Comparison of ENCODE assay signal across 21 mouse cellular contexts in genomic region chr2:30299525-30299924, GRCm38 (mm10). TPM values are rescaled to one million over a fixed set of nuclear protein-coding genes. Genes with fewer than 3 reads are reported as not detected.
DNase-seq lines count a peak whose midpoint lies in the region; ATAC-seq and TF ChIP-seq lines count a peak whose summit lies in the region.
"Had no signal": no experiment of that assay in that cellular context is flagged by ENCODE, and none has a peak within 500 bp of the region (broad histone marks: within the 10 kb centered on the region; RNA-seq: fewer than 3 reads in every experiment).

No protein-coding gene starts in this region.

- H3K4me1 ChIP-seq in liver, postnatal 0 days (ENCODE audit: insufficient read depth): no peaks in the 10 kb centered on the region
- H3K4me1 ChIP-seq: embryonic facial prominence, embryonic 15.5 days; forebrain, embryonic 12.5 days; intestine, embryonic 15.5 days had no signal

- no peak for ATAC-seq in CD4-positive, CD25-positive, alpha-beta regulatory T cell, adult 4 months
- ATAC-seq in liver, postnatal 0 days: no peak
- no peak for ATAC-seq in granulocyte monocyte progenitor cell, adult 5-6 weeks (replicated peaks; ENCODE audit: poor library complexity, severe bottlenecking)
- ATAC-seq: intestine, embryonic 15.5 days had no signal

- 83% methylated on average over 3 of the region's 3 CpGs for WGBS in liver, postnatal 0 days (ENCODE audit: insufficient replicate concordance)

- no peaks in the 10 kb centered on the region for H3K9me3 ChIP-seq in liver, postnatal 0 days (ENCODE audit: low read length)
- H3K9me3 ChIP-seq: embryonic facial prominence, embryonic 15.5 days; forebrain, embryonic 12.5 days; G1E; intestine, embryonic 15.5 days had no signal

- peak; percentile 44 for TF ChIP-seq CTCF in liver, postnatal 0 days (IDR thresholded peaks at IDR 0.05; ENCODE audit: low read depth)

- H3K27me3 ChIP-seq in liver, postnatal 0 days (ENCODE audit: insufficient read depth, low read length): no peaks in the 10 kb centered on the region
- H3K27me3 ChIP-seq: embryonic facial prominence, embryonic 15.5 days; forebrain, embryonic 12.5 days; intestine, embryonic 15.5 days had no signal

- H3K4me2 ChIP-seq in liver, postnatal 0 days (ENCODE audit: low read depth, low read length): no peak overlapping the region
- H3K4me2 ChIP-seq: embryonic facial prominence, embryonic 15.5 days; forebrain, embryonic 12.5 days; intestine, embryonic 15.5 days had no signal

- H3K27ac ChIP-seq in liver, postnatal 0 days (ENCODE audit: low read depth): no peak overlapping the region
- H3K27ac ChIP-seq: embryonic facial prominence, embryonic 15.5 days; forebrain, embryonic 12.5 days; intestine, embryonic 15.5 days; macrophage had no signal

- TF ChIP-seq EP300 in liver, postnatal 0 days (IDR thresholded peaks at IDR 0.05; ENCODE audit: low read depth): no peak

- H3K9ac ChIP-seq in liver, postnatal 0 days (replicated peaks): no peak overlapping the region
- H3K9ac ChIP-seq: embryonic facial prominence, embryonic 15.5 days; forebrain, embryonic 12.5 days; intestine, embryonic 15.5 days had no signal

- H3K4me3 ChIP-seq in liver, postnatal 0 days (ENCODE audit: low read depth, low read length): no peak overlapping the region
- H3K4me3 ChIP-seq: embryonic facial prominence, embryonic 15.5 days; forebrain, embryonic 12.5 days; intestine, embryonic 15.5 days had no signal

- DNase-seq in CD4-positive, CD25-positive, alpha-beta regulatory T cell, adult 2 months (ENCODE audit: low read depth, low spot score): peak; percentile 20
- peak; percentile 14 for DNase-seq in heart, postnatal 4 days
- DNase-seq in heart, adult 18-20 months: no peak
- DNase-seq in liver, postnatal 0 days: no peak
- DNase-seq in liver (no peak), ZHBTc4 (ENCODE audit: low read depth, low spot score) (peak; percentile 34)
- DNase-seq: cerebellum, postnatal 36 days; spleen, adult 18-20 months had no signal

- H3K36me3 ChIP-seq in liver, postnatal 0 days (replicated peaks; ENCODE audit: insufficient read depth, low read length): peaks cover 42% of the 10 kb centered on the region

RNA-seq across cellular contexts. Expression of gene Nup188, which starts 13.3 kb away (rescaled TPM):
- 10 to 100 TPM; 23.3 to 44.4 TPM for polyA plus RNA-seq in CD4-positive, CD25-positive, alpha-beta regulatory T cell, adult 4 months (2017; shearing (Covaris generic))
- 10 to 100 TPM; 28.0 to 34.5 TPM for total RNA-seq in heart, postnatal 4 days (2021)
- 10 to 100 TPM; 19.5 to 20.7 TPM for total RNA-seq in heart, adult 18-20 months (2021)
- polyA plus RNA-seq in liver, postnatal 0 days (2015; fragmentation: Nextera tagmentation; extraction: Ambion mirVana): 6.2 and 7.5 TPM in 2 replicates
- 37.5 and 51.5 TPM in 2 replicates for total RNA-seq in granulocyte monocyte progenitor cell, adult 5-6 weeks (2014; fragmentation: Nextera tagmentation)
- 21.0 and 27.0 TPM in 2 replicates for total RNA-seq in granulocyte monocyte progenitor cell, adult 5-6 weeks (2017)

RNA-seq across cellular contexts. Expression of gene Dolk, which starts 13.4 kb away (rescaled TPM):
- polyA plus RNA-seq in CD4-positive, CD25-positive, alpha-beta regulatory T cell, adult 4 months (2017; shearing (Covaris generic)): 10 to 100 TPM; 11.3 to 12.8 TPM
- 10 to 100 TPM; 23.6 to 23.7 TPM for total RNA-seq in heart, postnatal 4 days (2021)
- 10 to 100 TPM; 23.4 to 25.5 TPM for total RNA-seq in heart, adult 18-20 months (2021)
- polyA plus RNA-seq in liver, postnatal 0 days (2015; fragmentation: Nextera tagmentation; extraction: Ambion mirVana): 14.0 and 14.1 TPM in 2 replicates
- total RNA-seq in granulocyte monocyte progenitor cell, adult 5-6 weeks (2014; fragmentation: Nextera tagmentation): 6.1 and 7.5 TPM in 2 replicates
- 12.1 and 15.1 TPM in 2 replicates for total RNA-seq in granulocyte monocyte progenitor cell, adult 5-6 weeks (2017)

RNA-seq across cellular contexts. Expression of gene Gm28038, which starts 18.7 kb away (rescaled TPM):
- polyA plus RNA-seq in CD4-positive, CD25-positive, alpha-beta regulatory T cell, adult 4 months (2017; shearing (Covaris generic)): 1 to 10 TPM in 1 of 2 experiments, not detected in 1; 2.4 TPM
- 1 to 10 TPM in 1 of 2 experiments, not detected in 1; 4.6 TPM for total RNA-seq in heart, postnatal 4 days (2021)
- total RNA-seq in heart, adult 18-20 months (2021): not detected
- not detected in 2 replicates for polyA plus RNA-seq in liver, postnatal 0 days (2015; fragmentation: Nextera tagmentation; extraction: Ambion mirVana)
- 3.1 and 19.1 TPM in 2 replicates for total RNA-seq in granulocyte monocyte progenitor cell, adult 5-6 weeks (2014; fragmentation: Nextera tagmentation)
- total RNA-seq in granulocyte monocyte progenitor cell, adult 5-6 weeks (2017): not detected in 2 replicates
- total RNA-seq: G1E; left cerebral cortex, postnatal 14 days; liver, adult 2 months; neutrophil, adult 5-6 weeks had no signal
- polyA plus RNA-seq: embryonic facial prominence, embryonic 15.5 days; forebrain, embryonic 12.5 days; G1E; hindbrain, embryonic 11.5 days; intestine, embryonic 15.5 days; liver, adult 2 months; testis, adult 2 months; urinary bladder, adult 2 months had no signal

RNA-seq across cellular contexts. Expression of gene Phyhd1, which starts 33.5 kb away (rescaled TPM):
- 1 to 10 TPM; 2.8 to 4.4 TPM for polyA plus RNA-seq in CD4-positive, CD25-positive, alpha-beta regulatory T cell, adult 4 months (2017; shearing (Covaris generic))
- 10 to 100 TPM; 20.6 to 26.0 TPM for total RNA-seq in heart, postnatal 4 days (2021)
- total RNA-seq in heart, adult 18-20 months (2021): 100 to 1,000 TPM; 109 to 110 TPM
- polyA plus RNA-seq in liver, postnatal 0 days (2015; fragmentation: Nextera tagmentation; extraction: Ambion mirVana): 19.3 and 23.2 TPM in 2 replicates
- 0.99 and 1.2 TPM in 2 replicates for total RNA-seq in granulocyte monocyte progenitor cell, adult 5-6 weeks (2014; fragmentation: Nextera tagmentation)
- 0.22 and 1.5 TPM in 2 replicates for total RNA-seq in granulocyte monocyte progenitor cell, adult 5-6 weeks (2017)

RNA-seq across cellular contexts. Expression of gene Gm28035, which starts 59.2 kb away (rescaled TPM):
- under 1 TPM in 1 of 2 experiments, not detected in 1; 0.25 TPM for polyA plus RNA-seq in CD4-positive, CD25-positive, alpha-beta regulatory T cell, adult 4 months (2017; shearing (Covaris generic))
- 1 to 10 TPM in 1 of 2 experiments, under 1 TPM in 1; 0.88 to 1.5 TPM for total RNA-seq in heart, postnatal 4 days (2021)
- total RNA-seq in heart, adult 18-20 months (2021): 1 to 10 TPM; 3.4 to 3.6 TPM
- polyA plus RNA-seq in liver, postnatal 0 days (2015; fragmentation: Nextera tagmentation; extraction: Ambion mirVana): 0.14 and 0.18 TPM in 2 replicates
- not detected in 2 replicates for total RNA-seq in granulocyte monocyte progenitor cell, adult 5-6 weeks (2014; fragmentation: Nextera tagmentation)
- not detected in 2 replicates for total RNA-seq in granulocyte monocyte progenitor cell, adult 5-6 weeks (2017)

Comparison
In these comparisons a context has a peak if more than half of its experiments do, and no peak if none do; other contexts are left out.
1. DNase-seq: peak in CD4-positive, CD25-positive, alpha-beta regulatory T cell, adult 2 months (single experiment), heart, postnatal 4 days (single experiment) and ZHBTc4 (single experiment); none in heart, adult 18-20 months (0 of 2), liver, postnatal 0 days (single experiment) and liver (single experiment).